Mouse (Mus musculus) midbrain, embryonic 16.5 days (tissue): ENCODE data around the gene Daam1. TPM values are rescaled to one million over a fixed set of nuclear protein-coding genes. Genes with fewer than 3 reads are reported as not detected.

Experiments used
- ATAC-seq: fragments of 200-750 bp; cut with Nextera tagmentation; 2 replicates; pipeline ENCODE4 v1.8.0; 2017; ENCODE audit warnings: moderate TSS enrichment
- H3K27ac ChIP-seq: fragments of 300-500 bp; sonication (generic); 2 replicates; pipeline ENCODE4 v1.5.1; 2014; ENCODE audit warnings: mild to moderate bottlenecking, low read length, mixed read lengths
- H3K27me3 ChIP-seq: fragments of 300-500 bp; sonication (generic); 2 replicates; pipeline ENCODE4 v1.6.1; 2014; ENCODE audit warnings: low read depth, low read length, mixed read lengths; ENCODE audit not compliant: control insufficient read depth, insufficient read depth
- H3K36me3 ChIP-seq: fragments of 300-500 bp; sonication (generic); 2 replicates; pipeline ENCODE4 v1.6.1; 2014; ENCODE audit warnings: mild to moderate bottlenecking, low read length, moderate library complexity, mixed read lengths; ENCODE audit not compliant: control insufficient read depth, insufficient read depth
- H3K4me1 ChIP-seq: fragments of 300-500 bp; sonication (generic); 2 replicates; pipeline ENCODE4 v1.6.1; 2014; ENCODE audit warnings: mild to moderate bottlenecking, low read length, mixed read lengths; ENCODE audit not compliant: control insufficient read depth, insufficient read depth
- H3K4me2 ChIP-seq: fragments of 300-500 bp; sonication (generic); 2 replicates; pipeline ENCODE4 v1.6.1; 2014; ENCODE audit warnings: mild to moderate bottlenecking, low read length, mixed read lengths
- H3K4me3 ChIP-seq: fragments of 300-500 bp; sonication (generic); 2 replicates; pipeline ENCODE4 v1.5.1; 2014; ENCODE audit warnings: low read depth, mild to moderate bottlenecking, low read length, moderate library complexity, mixed read lengths
- H3K9ac ChIP-seq: fragments of 300-500 bp; sonication (generic); 2 replicates; pipeline ENCODE4 v1.6.1; 2014; ENCODE audit warnings: low read depth, low read length, mixed read lengths
- H3K9me3 ChIP-seq: fragments of 300-500 bp; sonication (generic); replicated peaks from 2 replicates; pipeline ENCODE4 v1.6.1; 2014; ENCODE audit warnings: mild to moderate bottlenecking, low read length, mixed read lengths; ENCODE audit not compliant: control insufficient read depth, poor library complexity, severe bottlenecking
- WGBS: fragments of 180-500 bp; shearing (Covaris S2); extraction: QIAGEN DNeasy Blood & Tissue Kit; methylation state at CpG from one replicate; pipeline ENCODE4 v1.1.7; 2014; 5-methylcytosine and 5-hydroxymethylcytosine counted together
- polyA plus RNA-seq: library from polyadenylated mRNA; unstranded; fragments of >200 nt; fragmentation: Nextera tagmentation; extraction: Ambion mirVana; gene quantifications from 2 replicates; pipeline ENCODE4 v1.2.1, GENCODE M21; 2015

Gene Daam1
- polyA plus RNA-seq, 1 experiment from 2014 or later = 33.0 TPM

GRCm38 (mm10) chr12:72009051-72009902 is 178.4 kb downstream of the Daam1 start:
- H3K4me1 ChIP-seq = no peaks in the 10 kb centered on the region
- no peak overlapping the region for H3K4me2 ChIP-seq
- H3K36me3 ChIP-seq = no peaks in the 10 kb centered on the region
- no peaks in the 10 kb centered on the region for H3K9me3 ChIP-seq
- H3K27me3 ChIP-seq = no peaks in the 10 kb centered on the region
- WGBS = 93% methylated on average over 13 of the region's 13 CpGs
- no peak overlapping the region for H3K9ac ChIP-seq
- H3K4me3 ChIP-seq = no peak overlapping the region
- no peak for ATAC-seq
- H3K27ac ChIP-seq = no peak overlapping the region

DNA sequence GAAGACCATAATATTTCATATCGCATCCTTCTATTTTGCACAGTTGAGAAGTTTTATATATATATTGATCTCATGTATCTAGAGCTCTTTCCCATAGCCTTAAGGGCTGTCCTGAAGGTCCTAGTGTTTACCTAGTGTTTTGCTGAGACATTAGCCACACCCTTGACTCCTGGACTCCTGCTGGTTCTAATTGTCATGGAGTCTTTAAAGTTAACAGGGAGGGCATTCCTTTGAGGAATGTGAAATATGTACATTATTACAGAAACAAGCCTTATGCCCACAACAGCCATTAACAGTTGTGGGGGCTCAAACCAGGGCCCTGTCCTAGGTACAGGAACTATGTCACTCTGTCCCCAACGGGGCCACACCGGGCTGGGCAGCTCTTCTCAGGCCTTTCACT is 180.5 kb downstream of the Daam1 start:
- Histone ChIP-seq H3K4me1 (0 out of 2 replicates have a peak, but pooled peaks cover 2% of the 10 kb centered on the region), H3K9me3 (no peaks in the 10 kb centered on the region), H3K4me2 (no peak overlapping the region), H3K27me3 (no peaks in the 10 kb centered on the region), H3K9ac (no peak overlapping the region), H3K36me3 (no peaks in the 10 kb centered on the region), H3K4me3 (no peak overlapping the region), H3K27ac (no peak overlapping the region)
- ATAC-seq = no peak
- WGBS = 98% methylated on average over 3 of the region's 3 CpGs

- Histone ChIP-seq H3K4me2 (no peak overlapping the region), H3K9ac (no peak overlapping the region), H3K27me3 (no peaks in the 10 kb centered on the region), H3K4me1 (0 out of 2 replicates have a peak, but pooled peaks cover 2% of the 10 kb centered on the region), H3K36me3 (no peaks in the 10 kb centered on the region), H3K27ac (no peak overlapping the region), H3K4me3 (no peak overlapping the region), H3K9me3 (no peaks in the 10 kb centered on the region)
- ATAC-seq = no peak
- 94% methylated on average over 6 of the region's 6 CpGs for WGBS
These were observed 181.2 kb downstream of the Daam1 start for GRCm38 (mm10) chr12:72012126-72012525.

DNA sequence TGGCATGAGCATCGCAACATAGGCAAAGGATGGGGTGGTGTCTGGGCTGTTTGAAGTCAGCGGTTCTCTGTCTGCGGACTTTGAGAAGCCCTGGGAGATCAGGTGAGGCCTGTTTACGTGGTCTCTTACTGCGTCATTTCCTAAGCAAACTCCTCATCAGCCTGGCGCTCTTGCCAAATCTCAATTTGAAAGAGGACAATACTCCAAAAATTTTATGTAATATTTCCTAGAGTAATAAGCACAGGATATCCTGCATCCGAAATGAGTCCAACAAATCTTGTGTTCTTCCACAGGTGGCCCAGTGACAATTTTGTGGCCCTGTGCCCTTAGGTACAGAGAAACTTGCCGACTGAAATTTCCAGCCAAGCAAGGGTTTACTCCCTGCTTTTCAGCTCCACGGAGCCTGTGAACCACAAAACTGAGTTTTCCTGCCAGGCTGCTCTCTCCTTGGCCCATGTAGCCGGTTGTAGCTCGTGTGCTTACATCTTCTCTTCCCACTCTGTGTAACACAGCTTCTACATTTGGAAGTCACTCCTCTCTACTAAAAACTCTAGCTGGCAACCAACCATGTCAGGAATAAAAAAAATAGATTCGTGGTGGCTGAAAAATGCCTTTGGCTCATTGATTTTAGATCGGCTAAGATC is 183.0 kb downstream of the Daam1 start:
- Histone ChIP-seq H3K9ac (no peak overlapping the region), H3K4me2 (0 out of 2 replicates have a peak overlapping the region, but pooled peaks have one; percentile 13), H3K27me3 (no peaks in the 10 kb centered on the region), H3K4me1 (0 out of 2 replicates have a peak, but pooled peaks cover 2% of the 10 kb centered on the region), H3K36me3 (no peaks in the 10 kb centered on the region), H3K27ac (no peak overlapping the region), H3K9me3 (no peaks in the 10 kb centered on the region), H3K4me3 (no peak overlapping the region)
- ATAC-seq = no peak
- WGBS = 85% methylated on average over 13 of the region's 13 CpGs

DNA sequence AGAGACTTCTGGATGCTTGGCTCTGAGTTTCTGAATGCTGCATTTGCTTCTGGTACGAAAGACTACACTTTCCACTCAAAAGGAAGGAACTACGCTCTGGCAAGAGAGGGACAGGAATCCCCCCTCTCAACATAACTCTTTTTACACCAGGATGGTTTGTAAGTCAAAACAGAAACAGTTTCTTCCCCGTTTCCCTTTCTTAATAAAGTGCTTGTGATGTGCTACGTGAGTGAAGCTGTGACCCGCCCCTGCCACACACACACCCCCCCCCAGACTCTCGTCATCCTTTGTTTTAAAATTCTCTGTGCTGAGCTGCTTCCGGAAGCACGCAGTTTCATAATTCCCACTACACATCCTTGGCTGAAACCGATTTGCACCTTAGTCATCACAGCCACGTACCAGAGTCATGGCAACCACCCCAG is 183.5 kb downstream of the Daam1 start:
- 57% methylated on average over 10 of the region's 10 CpGs for WGBS
- Histone ChIP-seq H3K9me3 (no peaks in the 10 kb centered on the region), H3K9ac (no peak overlapping the region), H3K27me3 (no peaks in the 10 kb centered on the region), H3K4me2 (peak overlapping the region; percentile 13), H3K4me1 (0 out of 2 replicates have a peak, but pooled peaks cover 2% of the 10 kb centered on the region), H3K4me3 (no peak overlapping the region), H3K36me3 (no peaks in the 10 kb centered on the region), H3K27ac (no peak overlapping the region)
- no peak for ATAC-seq

DNA sequence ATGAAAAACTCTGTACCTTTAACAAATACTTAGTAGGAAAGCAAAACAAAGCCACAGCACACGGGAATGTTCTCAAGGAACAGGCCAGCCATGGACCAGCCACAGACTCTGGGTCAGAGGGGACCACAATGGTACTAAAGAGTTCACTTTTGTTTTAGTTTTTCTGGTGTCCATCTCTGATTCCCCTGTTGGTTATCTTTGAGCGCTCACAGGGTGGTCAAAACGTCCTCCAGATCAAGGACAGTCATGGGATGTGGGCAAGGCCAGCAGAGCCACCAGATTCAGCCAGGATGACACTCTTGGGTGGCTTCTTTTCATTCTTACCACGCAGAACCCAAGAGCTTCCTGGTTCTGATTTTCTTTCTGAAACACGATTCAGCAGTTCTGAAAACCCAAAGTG is 184.4 kb downstream of the Daam1 start:
- Histone ChIP-seq H3K4me1 (0 out of 2 replicates have a peak, but pooled peaks cover 2% of the 10 kb centered on the region), H3K4me2 (no peak overlapping the region), H3K9me3 (no peaks in the 10 kb centered on the region), H3K9ac (no peak overlapping the region), H3K4me3 (no peak overlapping the region), H3K27me3 (no peaks in the 10 kb centered on the region), H3K36me3 (no peaks in the 10 kb centered on the region), H3K27ac (no peak overlapping the region)
- no peak for ATAC-seq
- WGBS = 68% methylated on average over 5 of the region's 5 CpGs

- Histone ChIP-seq H3K27ac (no peak overlapping the region), H3K4me2 (no peak overlapping the region), H3K9me3 (no peaks in the 10 kb centered on the region), H3K4me1 (no peaks in the 10 kb centered on the region), H3K9ac (no peak overlapping the region), H3K4me3 (no peak overlapping the region), H3K36me3 (no peaks in the 10 kb centered on the region), H3K27me3 (no peaks in the 10 kb centered on the region)
- 78% methylated on average over 4 of the region's 4 CpGs for WGBS
- no peak for ATAC-seq
These were observed 189.4 kb downstream of the Daam1 start for GRCm38 (mm10) chr12:72020285-72020684.

DNA sequence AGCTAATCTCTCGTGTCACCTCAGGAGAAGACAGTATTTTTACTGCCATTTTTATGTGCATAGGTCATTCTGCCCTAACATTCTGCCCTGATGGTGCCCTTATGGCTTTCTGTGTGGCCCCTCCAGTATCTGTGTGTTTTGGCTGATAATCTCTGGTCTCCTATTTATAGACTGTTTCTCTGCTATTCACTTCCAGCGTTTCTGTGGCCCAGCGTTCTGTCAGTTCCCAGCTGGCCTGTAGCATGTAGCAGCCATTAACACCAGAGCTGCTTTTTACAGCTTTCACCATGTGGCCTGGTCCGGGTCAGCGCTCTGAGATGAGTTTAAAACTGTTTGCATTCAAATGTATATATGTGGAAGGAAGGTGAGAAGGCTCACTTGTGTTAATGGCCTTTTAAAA is 190.7 kb downstream of the Daam1 start:
- ATAC-seq = no peak
- no peaks in the 10 kb centered on the region for H3K36me3 ChIP-seq
- no peak overlapping the region for H3K9ac ChIP-seq
- no peak overlapping the region for H3K4me2 ChIP-seq
- H3K9me3 ChIP-seq = no peaks in the 10 kb centered on the region
- 73% methylated on average over 5 of the region's 5 CpGs for WGBS
- no peaks in the 10 kb centered on the region for H3K27me3 ChIP-seq
- no peaks in the 10 kb centered on the region for H3K4me1 ChIP-seq
- no peak overlapping the region for H3K4me3 ChIP-seq
- no peak overlapping the region for H3K27ac ChIP-seq

- no peaks in the 10 kb centered on the region for H3K4me1 ChIP-seq
- no peak overlapping the region for H3K4me3 ChIP-seq
- no peak for ATAC-seq
- H3K27ac ChIP-seq = no peak overlapping the region
- no peaks in the 10 kb centered on the region for H3K27me3 ChIP-seq
- no peak overlapping the region for H3K9ac ChIP-seq
- H3K9me3 ChIP-seq = no peaks in the 10 kb centered on the region
- no peak overlapping the region for H3K4me2 ChIP-seq
- H3K36me3 ChIP-seq = no peaks in the 10 kb centered on the region
- 93% methylated on average over 3 of the region's 3 CpGs for WGBS
These were observed 191.9 kb downstream of the Daam1 start for GRCm38 (mm10) chr12:72022790-72023189.
